Mouse (Mus musculus) MEL (cell line): ENCODE data around the gene Lasp1. TPM values are rescaled to one million over a fixed set of nuclear protein-coding genes. Genes with fewer than 3 reads are reported as not detected.

Experiments used
- DNase-seq: peaks from one replicate; pipeline ENCODE4 v3.0.0; 2011; ENCODE audit warnings: low read depth, low spot score
- H3K27ac ChIP-seq: 2 replicates; pipeline ENCODE4 v1.5.1; 2012; ENCODE audit warnings: low read depth, mild to moderate bottlenecking, control low read depth, low read length, moderate library complexity; ENCODE audit not compliant: control insufficient read depth
- H3K27me3 ChIP-seq, 2 experiments: fragments of 150-350 bp in 1 of 2; sonication (generic) in 1 of 2; 2 replicates each; pipeline ENCODE4 v1.6.1; 2012; ENCODE audit warnings: low read length in 2 of 2, mild to moderate bottlenecking in 2 of 2, improper control_type of control experiment in 1 of 2, moderate library complexity in 1 of 2; ENCODE audit not compliant: insufficient read depth in 2 of 2, control insufficient read depth in 1 of 2
- H3K36me3 ChIP-seq, 2 experiments: 2 replicates each; pipeline ENCODE4 v1.6.1; 2012 to 2014; ENCODE audit warnings: low read length in 2 of 2, improper control_type of control experiment in 1 of 2, inconsistent platforms in 1 of 2, mild to moderate bottlenecking in 1 of 2; ENCODE audit not compliant: insufficient read depth in 2 of 2, control insufficient read depth in 1 of 2
- H3K4me1 ChIP-seq, 2 experiments: fragments of 150-350 bp in 1 of 2; sonication (generic) in 1 of 2; 2 replicates each; pipeline ENCODE4 v1.6.1; 2012; ENCODE audit warnings: low read length in 2 of 2, improper control_type of control experiment in 1 of 2, mild to moderate bottlenecking in 1 of 2; ENCODE audit not compliant: insufficient read depth in 2 of 2, control insufficient read depth in 1 of 2
- H3K4me3 ChIP-seq, 2 experiments: fragments of 150-350 bp in 1 of 2; sonication (generic) in 1 of 2; 2 replicates each; pipeline ENCODE4 v1.5.1; 2012; ENCODE audit warnings: low read depth in 2 of 2, low read length in 2 of 2, mild to moderate bottlenecking in 2 of 2, moderate library complexity in 2 of 2, control low read depth in 1 of 2, improper control_type of control experiment in 1 of 2; ENCODE audit not compliant: control insufficient read depth in 1 of 2, insufficient read depth in 1 of 2
- H3K79me2 ChIP-seq: 2 replicates; pipeline ENCODE4 v1.6.1; 2012; ENCODE audit warnings: mild to moderate bottlenecking, low read length, moderate library complexity; ENCODE audit not compliant: control insufficient read depth, poor library complexity, insufficient read depth
- H3K9ac ChIP-seq: 2 replicates; pipeline ENCODE4 v1.6.1; 2012; ENCODE audit warnings: low read depth, mild to moderate bottlenecking, control low read depth, low read length, moderate library complexity; ENCODE audit not compliant: control insufficient read depth, poor library complexity, severe bottlenecking
- H3K9me3 ChIP-seq: fragments of 150-350 bp; sonication (generic); replicated peaks from 2 replicates; pipeline ENCODE4 v1.6.1; 2012; ENCODE audit warnings: mild to moderate bottlenecking, low read length, improper control_type of control experiment, moderate library complexity; ENCODE audit not compliant: insufficient read depth
- CHD1 ChIP-seq: IDR thresholded peaks from 2 replicates; pipeline ENCODE4 v1.6.1; 2012; ENCODE audit warnings: low read depth, mild to moderate bottlenecking, inconsistent platforms, low read length, improper control_type of control experiment
- CHD2 ChIP-seq: IDR thresholded peaks from 2 replicates; pipeline ENCODE4 v1.6.1; 2011; ENCODE audit warnings: low read length, improper control_type of control experiment
- E2F4 ChIP-seq: IDR thresholded peaks from 2 replicates; pipeline ENCODE4 v1.6.1; 2011; ENCODE audit warnings: low read depth, low read length, improper control_type of control experiment, borderline replicate concordance
- EP300 ChIP-seq, 2 experiments: IDR thresholded peaks; 2 replicates each; pipeline ENCODE4 v1.6.1; 2011; ENCODE audit warnings: improper control_type of control experiment in 2 of 2, low read length in 2 of 2, low read depth in 1 of 2, mild to moderate bottlenecking in 1 of 2
- ETS1 ChIP-seq: IDR thresholded peaks from 2 replicates; pipeline ENCODE4 v1.6.1; 2012; ENCODE audit warnings: low read depth, mild to moderate bottlenecking, inconsistent platforms, low read length, improper control_type of control experiment, moderate library complexity
- GABPA ChIP-seq: IDR thresholded peaks from 2 replicates; pipeline ENCODE4 v1.6.1; 2012; ENCODE audit warnings: low read depth, mild to moderate bottlenecking, inconsistent platforms, low read length, improper control_type of control experiment, moderate library complexity
- GATA1 ChIP-seq: IDR thresholded peaks from 2 replicates; pipeline ENCODE4 v1.6.1; 2011; ENCODE audit warnings: low read depth, low read length, improper control_type of control experiment
- MAFK ChIP-seq: IDR thresholded peaks from 2 replicates; pipeline ENCODE4 v1.6.1; 2011; ENCODE audit warnings: low read depth, mild to moderate bottlenecking, low read length, improper control_type of control experiment, borderline replicate concordance
- MAX ChIP-seq: IDR thresholded peaks from 2 replicates; pipeline ENCODE4 v1.6.1; 2011; ENCODE audit warnings: low read length, improper control_type of control experiment
- MXI1 ChIP-seq: IDR thresholded peaks from 2 replicates; pipeline ENCODE4 v1.6.1; 2011; ENCODE audit warnings: mild to moderate bottlenecking, low read depth, low read length, improper control_type of control experiment
- MYB ChIP-seq: IDR thresholded peaks from 2 replicates; pipeline ENCODE4 v1.6.1; 2011; ENCODE audit warnings: mild to moderate bottlenecking, low read depth, low read length, improper control_type of control experiment
- NRF1 ChIP-seq: IDR thresholded peaks from 2 replicates; pipeline ENCODE4 v1.6.1; 2014; ENCODE audit warnings: low read depth, mild to moderate bottlenecking, inconsistent platforms, low read length, improper control_type of control experiment, moderate library complexity; ENCODE audit not compliant: poor library complexity, insufficient read depth, severe bottlenecking
- SMC3 ChIP-seq: IDR thresholded peaks from 2 replicates; pipeline ENCODE4 v1.6.1; 2011; ENCODE audit warnings: low read depth, low read length, improper control_type of control experiment
- TBP ChIP-seq: IDR thresholded peaks from 2 replicates; pipeline ENCODE4 v1.8.0; 2011; ENCODE audit warnings: low read depth, low read length, improper control_type of control experiment
- UBTF ChIP-seq: IDR thresholded peaks from 2 replicates; pipeline ENCODE4 v1.6.1; 2012; ENCODE audit warnings: low read depth, mild to moderate bottlenecking, inconsistent platforms, low read length, improper control_type of control experiment, moderate library complexity, borderline replicate concordance; ENCODE audit not compliant: insufficient read depth
- USF1 ChIP-seq: IDR thresholded peaks from 2 replicates; pipeline ENCODE4 v1.6.1; 2014; ENCODE audit warnings: low read depth, mild to moderate bottlenecking, inconsistent platforms, low read length, improper control_type of control experiment, moderate library complexity
- ZKSCAN1 ChIP-seq: IDR thresholded peaks from 2 replicates; pipeline ENCODE4 v1.6.1; 2012; ENCODE audit warnings: low read depth, mild to moderate bottlenecking, inconsistent platforms, low read length, improper control_type of control experiment, moderate library complexity
- ZNF384 ChIP-seq: IDR thresholded peaks from 2 replicates; pipeline ENCODE4 v1.6.1; 2012; ENCODE audit warnings: low read depth, mild to moderate bottlenecking, inconsistent platforms, low read length, improper control_type of control experiment
- polyA plus RNA-seq, 2 experiments: library from polyadenylated mRNA; stranded (reverse) in 1 of 2; unstranded in 1 of 2; fragments of >175 nt in 1 of 2; fragments of >200 nt in 1 of 2; gene quantifications; 2 replicates each; pipeline versions ENCODE4 v1.2.1 to v1.2.4; 2012; ENCODE audit warnings: low replicate concordance in 2 of 2, low read depth in 1 of 2; ENCODE audit not compliant: insufficient read length in 2 of 2, insufficient read depth in 1 of 2, missing spikeins in 1 of 2
- total RNA-seq: library from RNA; depleted of rRNA; stranded (reverse); fragments of 300-350 nt; gene quantifications from 2 replicates; pipeline ENCODE4 v1.2.3, GENCODE M21; 2012

The Lasp1 gene
- total and polyA plus RNA-seq, 3 experiments: 13.3 to 38.7 TPM; not detected in 1

GRCm38 (mm10) chr11:97810356-97810755 is 11.6 kb downstream of the Lasp1 start:
- Histone ChIP-seq H3K9me3 (no peaks in the 10 kb centered on the region), H3K27ac (no peak overlapping the region), H3K9ac (no peak overlapping the region), H3K36me3 (peaks cover 0 to 7% of the 10 kb centered on the region in 2 experiments; a peak in 2 of 4 replicates), H3K79me2 (no peaks in the 10 kb centered on the region), H3K4me3 (no peak overlapping the region), H3K4me1 (peaks cover 0 to 11% of the 10 kb centered on the region in 2 experiments; a peak in 3 of 4 replicates), H3K27me3 (no peaks in the 10 kb centered on the region)
- DNase-seq: peak; percentile 63
- TF ChIP-seq GATA1: peak; percentile 56
- no peak for TF ChIP-seq NRF1

GRCm38 (mm10) chr11:97810970-97811369 is 12.2 kb downstream of the Lasp1 start:
- no peak overlapping the region for H3K9ac ChIP-seq
- no peak for DNase-seq
- peaks cover 0 to 11% of the 10 kb centered on the region in 2 experiments; a peak in 3 of 4 replicates for H3K4me1 ChIP-seq
- TF ChIP-seq GABPA (no peak), E2F4 (no peak), SMC3 (no peak), ZNF384 (no peak), UBTF (no peak), CHD2 (no peak)
- H3K4me3 ChIP-seq: no peak overlapping the region
- no peak overlapping the region for H3K27ac ChIP-seq
- no peaks in the 10 kb centered on the region for H3K79me2 ChIP-seq
- no peaks in the 10 kb centered on the region for H3K27me3 ChIP-seq
- H3K36me3 ChIP-seq: peaks cover 0 to 7% of the 10 kb centered on the region in 2 experiments; a peak in 2 of 4 replicates
- no peaks in the 10 kb centered on the region for H3K9me3 ChIP-seq

GRCm38 (mm10) chr11:97811569-97812362 is 13.0 kb downstream of the Lasp1 start:
- Histone ChIP-seq H3K36me3 (peaks cover 0 to 7% of the 10 kb centered on the region in 2 experiments; a peak in 2 of 4 replicates), H3K9ac (no peak overlapping the region), H3K27me3 (no peaks in the 10 kb centered on the region), H3K27ac (no peak overlapping the region), H3K4me3 (no peak overlapping the region), H3K4me1 (peaks cover 0 to 11% of the 10 kb centered on the region in 2 experiments; a peak in 3 of 4 replicates), H3K9me3 (no peaks in the 10 kb centered on the region), H3K79me2 (no peaks in the 10 kb centered on the region)
- no peak for DNase-seq
- TF ChIP-seq MYB: no peak
- TF ChIP-seq NRF1: no peak
- no peak for TF ChIP-seq EP300 (IDR thresholded peaks at IDR 0.05; ENCODE audit: low read depth in 1 of 2, low read length in 2 of 2)
- no peak for TF ChIP-seq MAX
- TF ChIP-seq GABPA: no peak
- TF ChIP-seq ZKSCAN1: no peak
- TF ChIP-seq MAFK: no peak
- no peak for TF ChIP-seq USF1
- TF ChIP-seq SMC3: no peak
- no peak for TF ChIP-seq ETS1
- no peak for TF ChIP-seq MXI1
- TF ChIP-seq CHD1: no peak
- TF ChIP-seq TBP: no peak
